Mouse (Mus musculus): Measurements from ENCODE around the gene Arhgap19.

The Arhgap19 gene

GRCm38 (mm10) chr19:41796789-41797327 lies 5.0 kb downstream of the Arhgap19 start:
- no peak for DNase-seq

- no peak for DNase-seq
These were observed 5.6 kb downstream of the Arhgap19 start for GRCm38 (mm10) chr19:41796148-41796760.

- no peak for DNase-seq
These were observed 6.9 kb downstream of the Arhgap19 start for GRCm38 (mm10) chr19:41794901-41795300.

GRCm38 (mm10) chr19:41794017-41794416 lies 7.8 kb downstream of the Arhgap19 start:
- no peak for DNase-seq

GRCm38 (mm10) chr19:41792934-41793486 lies 8.8 kb downstream of the Arhgap19 start:
- no peak for DNase-seq

- no peak for DNase-seq
These were observed 10.5 kb downstream of the Arhgap19 start for GRCm38 (mm10) chr19:41791384-41791783.

- DNase-seq = no peak
These were observed 12.5 kb downstream of the Arhgap19 start for GRCm38 (mm10) chr19:41789110-41789961.

GRCm38 (mm10) chr19:41786896-41787295 lies 15.0 kb downstream of the Arhgap19 start:
- DNase-seq = no peak

- peak; percentile 16 to 21 for DNase-seq
These were observed 24.3 kb downstream of the Arhgap19 start for GRCm38 (mm10) chr19:41777514-41777913.

- no peak for DNase-seq
These were observed 33.1 kb downstream of the Arhgap19 start for GRCm38 (mm10) chr19:41768711-41769110.

GRCm38 (mm10) chr19:41766628-41767027 lies 35.2 kb downstream of the Arhgap19 start:
- no peak for DNase-seq

- DNase-seq = peak; percentile 73 to 84
These were observed 37.8 kb downstream of the Arhgap19 start for GRCm38 (mm10) chr19:41763870-41764660.

- DNase-seq = no peak
These were observed 40.3 kb downstream of the Arhgap19 start for GRCm38 (mm10) chr19:41761529-41761928.

GRCm38 (mm10) chr19:41759765-41760164 lies 42.1 kb downstream of the Arhgap19 start:
- no peak for DNase-seq

- DNase-seq = no peak
These were observed 42.6 kb downstream of the Arhgap19 start for GRCm38 (mm10) chr19:41759270-41759669.

GRCm38 (mm10) chr19:41754760-41755159 lies 47.1 kb downstream of the Arhgap19 start:
- no peak for DNase-seq

- no peak for DNase-seq
These were observed 49.9 kb downstream of the Arhgap19 start for GRCm38 (mm10) chr19:41751906-41752305.

GRCm38 (mm10) chr19:41747436-41747835 lies 54.4 kb downstream of the Arhgap19 start:
- no peak for DNase-seq

- DNase-seq = peak; percentile 19 to 32
These were observed 55.8 kb downstream of the Arhgap19 start for GRCm38 (mm10) chr19:41745941-41746557.

GRCm38 (mm10) chr19:41743396-41743795 lies 58.5 kb downstream of the Arhgap19 start, which contains the start of gene Slit1:
TSS of gene Slit1 (minus strand) at chr19:41743665.
- DNase-seq = no peak

GRCm38 (mm10) chr19:41738896-41739295 lies 63.0 kb downstream of the Arhgap19 start:
- DNase-seq = no peak

- no peak for DNase-seq
These were observed 63.4 kb downstream of the Arhgap19 start for GRCm38 (mm10) chr19:41738429-41738805.
